Mouse (Mus musculus) right cerebral cortex, adult 2 months (tissue): ENCODE measurements around the gene Ncoa7.

Source experiments
- DNase-seq, 2 experiments: peaks; one replicate each; pipeline ENCODE4 v3.0.0; 2021 to 2022; ENCODE audit warnings: low spot score in 2 of 2

Gene Ncoa7

DNA sequence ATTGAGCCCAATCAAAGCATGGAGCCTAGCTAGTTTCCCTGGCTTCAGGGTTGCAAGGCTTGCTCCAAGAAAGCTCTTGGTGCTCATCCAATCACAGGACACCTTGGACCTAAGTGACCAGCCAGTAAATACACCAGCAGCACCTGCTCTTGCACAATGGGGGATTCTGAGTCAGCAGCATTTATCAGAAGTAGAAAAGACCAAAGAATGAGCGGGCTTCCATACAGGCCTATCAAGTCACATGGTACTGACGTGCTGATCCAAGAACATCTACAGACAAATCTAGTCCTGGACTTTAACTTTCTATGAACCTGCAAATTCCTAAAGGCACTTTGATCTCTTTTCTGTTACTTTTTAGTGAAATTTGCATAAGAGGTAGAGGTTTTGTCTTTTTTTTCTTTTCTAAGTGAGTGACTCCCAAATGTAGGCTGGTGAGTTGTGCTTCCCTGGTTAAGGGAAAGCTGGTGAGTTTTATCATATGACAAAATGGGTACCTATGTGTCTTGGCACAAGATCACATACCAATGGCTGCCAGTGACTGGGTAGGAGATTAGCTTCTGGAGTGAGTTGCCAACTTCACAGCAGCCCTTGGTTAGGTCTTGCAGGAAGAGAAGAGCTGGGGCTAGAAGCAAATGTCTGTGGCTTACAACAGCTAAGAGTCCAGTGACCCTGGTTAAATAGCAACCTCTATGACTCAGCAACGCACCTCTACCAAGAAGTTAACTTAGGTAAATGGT is 57.7 kb downstream of the Ncoa7 start:
- no peak for DNase-seq

DNA sequence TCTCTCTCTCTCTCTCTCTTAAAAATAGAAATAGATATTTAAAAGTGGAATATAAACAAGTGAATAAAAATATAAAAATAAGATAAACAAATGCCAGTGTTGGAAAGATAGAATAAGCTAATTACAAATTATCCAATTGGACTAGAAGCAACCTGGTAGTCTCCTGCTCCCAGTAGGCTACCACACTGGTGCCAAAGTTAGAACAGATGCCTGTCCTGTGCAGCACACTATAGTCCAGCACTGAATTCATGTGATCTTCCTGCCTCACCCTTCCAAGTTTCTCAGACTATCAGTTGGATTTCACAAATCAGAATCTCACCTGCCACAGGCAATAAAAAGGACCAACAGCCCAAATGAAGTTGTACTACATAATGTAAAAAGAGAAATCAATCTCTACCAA is 59.9 kb downstream of the Ncoa7 start:
- DNase-seq, result no peak

DNA sequence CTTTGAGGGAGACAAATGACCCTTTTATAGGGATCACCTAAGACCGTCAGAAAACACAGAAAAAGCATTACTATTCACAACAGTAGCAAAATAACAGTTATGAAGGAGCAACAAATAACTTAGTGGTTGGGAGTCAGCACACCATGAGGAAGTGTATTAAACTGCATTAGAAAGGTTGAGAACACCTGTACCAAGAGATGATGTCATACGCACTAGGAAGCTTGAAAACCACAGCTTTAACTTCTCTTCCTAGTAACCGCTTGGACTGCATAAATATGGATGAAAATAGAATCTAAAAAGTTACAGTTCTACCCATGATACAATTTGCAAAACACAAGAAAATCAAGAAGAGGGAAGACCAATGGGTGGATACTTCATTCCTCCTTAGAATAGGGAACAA is 64.7 kb downstream of the Ncoa7 start:
- no peak for DNase-seq

DNA sequence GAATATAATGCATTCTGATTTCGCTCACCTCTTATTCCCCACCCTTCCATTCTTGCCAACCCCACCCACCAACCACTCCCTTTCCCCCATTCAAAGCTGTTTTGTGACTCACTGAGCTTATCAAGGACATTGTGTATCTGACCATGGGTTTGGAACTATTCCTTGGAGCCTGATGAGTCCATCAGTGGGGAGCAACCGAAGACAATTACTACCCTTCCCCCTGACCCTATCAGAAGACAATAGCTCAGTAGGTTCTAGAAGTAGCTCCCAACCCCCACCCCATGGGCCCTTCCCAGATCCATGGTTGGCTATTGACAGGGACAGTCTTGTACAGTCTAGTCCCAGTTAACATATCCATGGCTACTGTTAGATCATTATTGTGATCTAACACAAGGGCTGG is 65.8 kb downstream of the Ncoa7 start:
- no peak for DNase-seq

DNA sequence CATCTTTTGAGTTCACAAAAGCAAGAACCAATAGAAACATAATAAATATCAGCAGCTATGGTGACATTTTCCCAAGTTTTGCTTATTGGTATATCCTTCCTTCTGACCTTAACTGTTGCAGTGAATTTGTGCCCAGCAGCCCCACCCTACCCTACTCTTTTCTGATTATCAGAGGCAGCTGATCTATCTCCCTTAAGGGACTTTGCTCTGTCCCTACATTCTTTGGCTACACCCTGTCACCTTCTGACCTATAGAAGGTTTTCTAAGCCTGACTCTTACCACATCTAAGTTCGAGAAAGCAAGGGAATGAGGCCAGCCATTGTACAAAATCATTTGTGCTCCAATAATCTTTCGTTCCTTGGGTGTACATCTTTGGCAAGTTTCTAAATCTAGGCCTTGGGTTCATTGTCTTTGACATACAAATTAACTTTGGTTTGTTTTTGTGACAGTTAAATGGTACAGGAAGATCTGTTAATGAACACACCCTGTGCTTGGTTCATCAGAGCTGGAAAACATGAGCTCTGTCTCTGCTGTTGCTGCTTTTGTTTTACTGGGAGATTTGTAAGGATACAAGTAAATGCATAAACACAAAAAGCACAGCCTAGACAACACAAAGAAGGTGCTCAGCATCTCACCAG is 69.9 kb downstream of the Ncoa7 start:
- DNase-seq, result no peak

DNA sequence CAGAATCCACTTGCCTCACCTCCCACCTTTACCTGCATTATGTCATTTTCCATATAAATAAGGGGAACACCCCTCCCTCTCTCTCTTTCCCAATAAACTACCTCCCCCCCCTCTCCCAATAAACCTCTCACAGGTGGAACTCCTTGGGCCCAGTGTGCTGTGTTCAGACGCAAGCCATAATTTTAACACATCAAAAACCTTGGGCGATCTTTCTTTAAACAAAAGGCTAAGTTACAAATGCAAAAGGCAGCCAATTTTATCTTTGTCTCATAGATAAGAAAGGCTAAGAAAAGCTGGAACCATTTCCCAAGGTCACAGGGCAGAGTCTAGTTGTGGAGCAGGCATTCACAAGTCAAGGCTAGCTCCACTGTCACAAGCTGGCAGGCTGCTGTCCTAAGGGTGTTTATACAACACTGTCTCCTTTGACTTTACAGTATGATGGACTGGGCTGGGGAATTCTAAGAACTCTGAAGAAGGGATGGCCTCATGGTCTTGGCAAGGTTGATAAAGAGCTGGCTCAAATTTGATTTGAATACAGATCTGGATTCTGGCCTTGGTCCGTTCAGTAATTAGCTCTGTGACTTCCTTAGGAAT is 71.7 kb downstream of the Ncoa7 start:
- no peak for DNase-seq

DNA sequence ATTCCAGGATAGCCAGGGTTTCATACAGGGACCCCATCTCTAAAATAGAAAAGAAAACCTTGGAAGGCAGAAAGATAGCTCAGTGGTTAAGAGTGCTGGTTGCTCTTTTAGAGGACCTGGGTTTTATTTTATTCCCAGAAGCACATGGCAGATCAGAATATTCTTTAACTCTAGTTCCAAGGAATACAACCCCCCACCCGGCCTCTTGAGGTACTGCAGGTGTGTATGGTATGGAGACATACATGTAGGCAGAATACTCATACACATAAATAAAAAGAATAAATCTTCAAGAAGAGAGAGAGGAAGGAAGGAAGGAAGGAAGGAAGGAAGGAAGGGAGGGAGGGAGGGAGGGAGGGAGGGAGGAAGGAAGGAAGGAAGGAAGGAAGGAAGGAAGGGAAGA is 72.3 kb downstream of the Ncoa7 start:
- no peak for DNase-seq

DNA sequence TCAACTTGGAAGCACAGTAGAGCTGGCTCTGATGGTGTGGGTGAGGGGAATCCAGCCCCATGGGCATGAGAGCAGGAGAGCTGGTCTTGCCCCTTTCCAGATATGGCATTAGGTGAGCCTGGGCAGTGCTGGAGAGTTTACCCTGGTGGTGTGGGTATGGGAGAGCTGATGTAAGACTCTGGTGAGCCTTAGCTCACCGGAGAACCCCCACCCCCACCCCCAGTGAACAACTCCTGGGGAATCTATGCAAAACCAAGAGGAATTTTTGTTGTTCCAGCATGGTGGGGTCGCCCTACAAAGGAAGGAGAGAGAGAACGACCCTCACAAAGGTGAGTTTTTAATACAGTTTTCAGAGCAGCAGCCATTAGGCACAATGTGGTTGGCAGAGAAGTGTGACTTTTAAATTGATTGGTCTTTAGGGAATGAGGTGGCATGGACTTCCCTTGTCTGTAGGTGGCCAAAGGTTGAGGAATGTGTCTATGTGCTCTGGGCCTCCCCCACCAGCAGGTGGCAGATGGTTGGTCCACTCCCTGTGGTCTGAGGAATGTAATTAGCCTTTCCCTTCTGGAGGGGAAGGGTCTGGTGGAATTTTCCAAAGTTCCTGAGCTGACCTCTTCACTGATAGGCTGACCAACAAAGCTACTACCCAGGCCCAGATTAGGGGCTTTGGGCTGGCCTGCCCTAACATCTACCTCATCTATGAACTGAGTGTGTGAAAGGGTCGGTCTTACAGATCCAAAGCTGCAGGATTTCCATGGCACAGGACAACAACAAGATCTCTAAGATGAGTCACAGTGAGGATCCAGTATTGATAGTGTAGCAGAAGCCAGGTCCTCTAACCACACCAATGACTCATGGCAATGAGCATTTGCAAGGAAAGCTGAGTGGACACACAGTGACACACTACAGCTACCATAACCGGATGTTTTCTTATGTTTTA is 73.7 kb downstream of the Ncoa7 start:
- DNase-seq, result no peak

DNA sequence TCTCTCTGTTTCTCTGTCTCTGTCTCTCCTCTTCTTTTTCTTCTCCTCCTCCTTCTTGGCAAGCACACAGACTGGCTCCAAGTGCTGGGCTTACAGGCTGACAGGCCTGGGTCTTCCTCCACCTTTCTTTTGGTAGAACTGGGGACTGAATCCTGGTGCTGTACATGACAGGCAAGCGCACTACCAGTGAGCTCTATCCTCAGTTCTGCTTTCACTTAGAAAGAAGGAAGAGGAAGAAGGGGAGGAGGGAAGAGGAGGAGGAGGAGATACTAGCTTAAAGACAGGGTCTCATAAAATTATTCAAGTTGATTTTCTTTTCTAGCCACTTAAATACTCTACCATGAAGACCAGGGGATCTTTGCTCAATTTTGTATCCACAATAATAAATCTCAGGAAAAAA is 80.1 kb downstream of the Ncoa7 start:
- DNase-seq, result no peak

DNA sequence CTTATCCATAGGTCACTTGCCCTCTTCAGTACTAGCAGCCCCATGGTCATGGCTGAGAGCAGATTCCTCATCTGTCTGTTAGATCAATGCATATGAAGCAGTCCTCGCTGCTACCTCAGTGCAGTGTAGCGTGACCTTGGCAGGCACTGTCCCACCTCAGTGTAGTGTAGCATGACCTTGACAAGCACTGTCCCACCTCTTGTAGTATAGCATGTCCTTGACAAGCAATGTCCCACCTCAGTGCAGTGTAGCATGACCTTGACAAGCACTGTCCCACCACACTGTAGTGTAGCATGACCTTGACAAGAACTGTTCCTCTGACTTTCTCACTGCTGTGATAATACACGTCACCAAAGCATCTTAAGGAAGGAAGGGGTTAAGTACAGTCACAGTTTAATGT is 82.6 kb downstream of the Ncoa7 start:
- no peak for DNase-seq

DNA sequence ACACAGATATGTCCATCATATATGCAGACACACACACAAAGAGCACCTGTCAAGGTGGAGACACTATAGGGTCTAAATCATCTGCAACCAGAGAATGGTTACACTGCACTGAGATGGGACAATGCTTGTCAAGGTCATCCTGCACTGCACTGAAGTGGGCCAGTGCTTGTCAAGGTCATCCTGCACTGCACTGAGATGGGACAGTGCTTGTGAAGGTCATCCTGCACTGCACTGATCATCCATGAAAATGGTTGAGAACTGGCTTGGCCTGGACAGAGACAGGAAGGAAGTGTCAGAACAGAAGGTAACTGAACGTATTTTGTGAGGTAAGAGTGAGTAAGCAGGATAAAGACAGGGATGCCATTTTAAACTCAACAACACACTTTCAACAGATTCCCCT is 83.2 kb downstream of the Ncoa7 start:
- no peak for DNase-seq

DNA sequence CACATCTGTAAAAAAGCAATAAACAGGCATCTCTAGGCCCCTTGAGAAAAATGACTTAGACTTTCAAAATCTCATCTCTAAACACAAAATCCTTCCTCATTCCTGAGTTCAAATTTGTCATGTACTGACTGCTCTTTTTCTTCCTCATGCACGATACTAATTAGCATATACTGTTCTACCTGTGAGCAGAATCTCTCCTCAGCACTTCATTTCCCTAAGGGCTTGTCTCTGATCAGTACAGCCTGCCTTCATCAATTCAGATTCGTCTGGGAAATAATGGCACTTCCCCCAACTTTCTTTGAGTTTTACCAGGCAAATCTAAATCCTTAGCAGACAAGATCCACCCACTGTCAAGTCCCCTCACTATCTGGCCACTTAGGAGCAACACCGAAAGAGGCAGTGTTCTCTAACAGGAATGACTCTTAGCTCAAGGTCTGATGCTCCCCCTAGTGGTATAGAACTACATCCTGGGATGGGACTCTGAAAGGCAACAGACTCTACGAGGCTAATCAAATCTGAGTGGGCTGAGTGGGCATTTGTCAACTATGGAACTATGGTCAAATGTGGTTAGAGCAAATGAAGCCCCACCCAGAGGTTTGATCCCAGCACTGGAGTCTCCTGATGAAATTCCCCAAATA is 84.3 kb downstream of the Ncoa7 start:
- DNase-seq, result no peak

DNA sequence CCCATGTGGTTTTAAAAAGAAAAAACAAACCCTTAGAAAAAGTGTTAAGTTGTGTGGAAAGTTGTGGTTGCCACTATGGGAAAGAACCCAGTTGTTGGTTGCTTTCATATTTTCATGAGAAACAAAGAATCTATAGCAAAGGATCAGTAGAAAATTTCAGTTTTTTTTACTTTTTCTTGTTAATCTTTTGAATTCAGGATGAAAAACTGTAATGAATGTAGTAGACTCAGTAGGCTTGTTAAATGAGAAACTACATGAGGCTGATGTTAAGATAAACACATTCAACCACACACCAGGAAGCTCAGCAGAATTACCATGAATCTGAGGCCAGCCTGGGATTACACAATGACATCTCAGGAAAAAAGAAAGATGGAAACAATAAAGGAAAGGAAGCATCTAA is 87.0 kb downstream of the Ncoa7 start:
- DNase-seq, result no peak

DNA sequence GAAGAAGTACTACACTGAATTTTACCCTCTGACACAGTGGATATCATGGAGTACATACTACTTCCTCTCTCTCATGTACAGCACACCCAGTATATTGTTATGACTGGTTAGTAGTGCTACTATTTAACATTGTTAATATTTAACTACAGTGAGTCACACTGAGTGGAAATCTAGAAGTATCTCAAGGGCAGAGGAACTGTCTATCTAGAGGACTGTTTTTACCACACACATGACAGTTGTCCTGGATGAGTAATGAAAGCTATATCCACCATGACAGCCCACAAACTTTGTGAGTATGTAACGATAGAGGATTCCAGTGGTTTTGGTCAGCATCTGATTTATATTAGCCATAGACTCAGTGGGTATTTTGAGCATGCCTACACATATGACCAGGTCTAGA is 90.6 kb downstream of the Ncoa7 start:
- no peak for DNase-seq

DNA sequence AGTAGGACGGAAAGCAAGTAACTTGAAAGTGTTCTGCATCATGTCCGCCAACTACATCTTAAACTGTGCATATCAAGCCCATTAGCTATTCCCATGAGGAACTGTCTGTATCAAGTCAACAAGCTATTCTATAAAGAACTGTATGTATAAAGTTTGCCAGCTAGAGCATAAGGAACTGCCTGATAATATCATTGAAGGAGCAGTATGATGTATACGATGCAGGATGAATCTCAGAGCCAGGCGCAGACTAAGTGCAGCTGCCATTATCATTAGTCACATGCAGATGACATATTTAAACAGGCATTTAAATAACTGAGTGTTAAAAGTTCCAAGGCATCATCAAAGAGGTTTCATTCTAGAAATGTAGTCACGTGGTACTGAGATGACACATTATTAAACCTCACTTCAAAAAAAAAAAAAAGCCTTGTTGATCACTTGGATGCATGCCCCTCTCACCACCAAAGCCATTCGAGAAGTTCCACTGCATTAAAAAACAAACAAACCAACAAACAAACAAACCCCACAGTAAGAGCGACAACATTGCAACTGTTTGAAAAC is 93.2 kb downstream of the Ncoa7 start:
- no peak for DNase-seq

DNA sequence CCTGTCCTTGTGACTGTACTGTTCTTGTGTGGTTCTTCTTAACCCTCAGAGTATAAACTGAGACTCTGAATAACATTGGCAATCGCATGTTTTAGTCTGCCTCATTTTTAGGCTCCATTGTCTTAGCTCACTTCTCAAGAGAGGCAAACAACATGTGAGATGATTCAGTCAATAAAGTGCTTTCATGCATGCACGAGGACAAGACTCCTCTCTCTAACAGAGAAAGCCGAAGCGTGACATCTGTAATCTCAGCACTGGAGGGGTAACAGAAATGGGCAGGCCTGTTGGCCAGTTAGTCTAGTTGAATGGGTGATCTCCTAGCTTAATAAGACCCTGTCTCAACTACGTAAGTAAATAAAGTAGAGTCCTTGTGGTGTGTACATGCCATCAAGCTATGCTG is 95.1 kb downstream of the Ncoa7 start:
- DNase-seq, result no peak

DNA sequence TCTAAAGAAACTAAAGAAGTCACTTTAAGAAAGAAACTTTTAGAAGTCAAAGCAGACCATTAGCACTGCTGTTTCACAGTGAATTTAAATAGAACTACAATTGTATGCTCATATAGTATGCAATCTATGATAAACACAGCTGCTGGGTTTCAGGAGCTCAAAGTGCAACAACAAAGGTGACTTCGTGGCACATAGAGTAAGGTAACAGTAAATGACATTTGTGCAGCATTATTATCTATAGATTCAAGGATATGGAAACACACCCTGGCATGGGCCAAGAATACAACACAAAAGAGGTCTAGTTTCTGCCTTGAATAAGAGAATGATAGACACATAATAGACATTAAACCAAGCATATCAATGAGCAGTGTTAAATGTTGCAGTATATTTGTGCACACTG is 100.5 kb downstream of the Ncoa7 start:
- no peak for DNase-seq

DNA sequence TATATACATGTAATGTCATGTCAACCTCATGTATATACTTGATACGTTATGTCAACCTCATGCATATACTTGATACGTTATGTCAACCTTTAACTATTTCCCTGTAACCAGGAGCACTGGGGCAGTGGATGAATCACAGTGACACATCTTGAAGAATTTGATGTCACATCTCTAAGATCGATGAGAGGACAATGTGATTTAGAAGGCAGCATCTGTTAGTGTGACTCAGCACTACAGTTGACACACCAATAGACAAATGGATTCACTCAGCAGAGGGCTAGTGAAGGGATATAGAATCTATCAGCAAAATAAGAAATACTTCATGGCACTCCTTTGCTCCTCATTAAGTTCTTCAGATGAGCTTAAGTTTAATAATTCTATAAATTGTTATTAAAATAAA is 116.3 kb downstream of the Ncoa7 start:
- no peak for DNase-seq

DNA sequence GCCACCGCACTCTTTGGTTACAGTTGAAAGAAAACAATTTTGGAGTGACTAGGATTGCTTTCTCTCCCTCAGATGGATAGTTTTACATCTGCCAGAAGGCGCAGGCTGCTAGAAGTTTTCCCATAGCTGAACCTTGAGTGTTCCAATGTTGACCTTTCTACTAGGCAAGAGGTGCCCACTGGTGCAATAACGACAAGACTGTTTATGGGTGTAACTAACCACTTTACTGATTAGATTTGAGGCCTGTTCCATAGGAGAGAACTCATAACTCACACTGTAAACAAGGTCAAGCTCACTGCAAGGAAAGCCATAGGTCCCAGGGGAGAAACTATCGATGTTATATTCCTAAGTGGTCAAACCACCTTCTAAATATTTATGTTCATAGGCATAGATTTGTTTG is 119.7 kb downstream of the Ncoa7 start:
- DNase-seq, result no peak

DNA sequence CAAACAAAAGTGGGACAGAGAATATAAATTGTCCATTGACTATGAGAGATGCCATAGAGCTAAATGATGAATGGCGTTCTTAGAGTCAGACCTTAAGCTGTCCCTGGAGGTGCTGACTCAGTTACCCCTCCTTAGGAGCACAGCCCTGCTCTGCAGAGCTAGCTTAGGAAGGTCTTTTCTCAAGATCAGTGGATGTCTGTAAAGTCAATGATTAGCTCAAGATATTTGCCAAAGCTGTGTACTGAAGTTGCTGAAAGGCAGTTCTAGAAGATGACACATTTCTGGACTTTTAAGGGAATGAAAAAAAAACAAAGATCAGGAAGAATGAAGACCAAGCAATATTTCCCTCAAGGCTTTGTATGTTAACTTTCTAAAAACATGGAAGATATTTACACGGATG is 123.4 kb downstream of the Ncoa7 start:
- DNase-seq, result no peak

DNA sequence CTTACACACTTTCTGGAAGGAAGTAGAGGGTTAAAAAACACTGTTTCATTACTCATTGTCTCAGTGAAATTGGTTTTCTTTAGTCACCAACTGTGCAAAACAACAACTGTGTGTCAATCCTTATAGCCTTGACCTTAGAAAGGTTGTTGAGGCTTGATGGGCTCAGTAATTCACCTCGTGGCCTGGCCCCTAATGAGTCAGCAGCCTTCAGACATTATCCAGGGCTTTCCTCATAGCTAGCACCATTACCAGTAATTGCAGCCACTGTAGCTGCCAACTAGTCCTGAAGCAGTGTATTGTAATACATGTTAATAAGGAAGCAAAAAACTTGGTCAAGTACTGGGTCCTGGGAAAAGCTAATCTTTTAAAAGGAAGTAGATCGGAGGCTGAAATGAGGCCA is 125.1 kb downstream of the Ncoa7 start:
- DNase-seq, result no peak

DNA sequence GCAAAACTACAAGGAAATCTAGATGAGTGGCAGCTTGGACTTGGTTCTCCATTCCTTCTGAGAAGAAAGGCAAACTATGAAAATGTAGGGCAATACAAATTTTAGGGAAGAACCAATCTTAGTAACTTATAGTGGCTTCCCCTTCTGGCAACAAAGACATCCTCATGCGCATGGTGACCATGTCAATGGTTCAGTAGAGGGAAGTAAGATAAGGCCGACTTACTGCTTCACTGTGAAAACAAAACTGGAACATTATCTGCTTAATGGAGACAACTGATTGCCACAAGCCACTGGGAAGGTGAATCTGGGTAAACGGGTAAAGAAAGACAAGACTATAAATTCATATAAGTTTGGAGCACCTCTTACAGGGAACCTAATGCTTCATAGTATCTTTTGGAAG is 128.3 kb downstream of the Ncoa7 start:
- DNase-seq, result no peak
